Mouse (Mus musculus): ENCODE measurements around the gene Ano10. TPM values are rescaled to one million over a fixed set of nuclear protein-coding genes. Genes with fewer than 3 reads are reported as not detected.
"Not testable (repeated sequence)": the region's sequence is repeated elsewhere in the genome, so short reads cannot be mapped to it uniquely, and the experiment has no call there.

Ano10 gene
- polyA plus RNA-seq, 1 experiment, result 80.3 TPM

DNA sequence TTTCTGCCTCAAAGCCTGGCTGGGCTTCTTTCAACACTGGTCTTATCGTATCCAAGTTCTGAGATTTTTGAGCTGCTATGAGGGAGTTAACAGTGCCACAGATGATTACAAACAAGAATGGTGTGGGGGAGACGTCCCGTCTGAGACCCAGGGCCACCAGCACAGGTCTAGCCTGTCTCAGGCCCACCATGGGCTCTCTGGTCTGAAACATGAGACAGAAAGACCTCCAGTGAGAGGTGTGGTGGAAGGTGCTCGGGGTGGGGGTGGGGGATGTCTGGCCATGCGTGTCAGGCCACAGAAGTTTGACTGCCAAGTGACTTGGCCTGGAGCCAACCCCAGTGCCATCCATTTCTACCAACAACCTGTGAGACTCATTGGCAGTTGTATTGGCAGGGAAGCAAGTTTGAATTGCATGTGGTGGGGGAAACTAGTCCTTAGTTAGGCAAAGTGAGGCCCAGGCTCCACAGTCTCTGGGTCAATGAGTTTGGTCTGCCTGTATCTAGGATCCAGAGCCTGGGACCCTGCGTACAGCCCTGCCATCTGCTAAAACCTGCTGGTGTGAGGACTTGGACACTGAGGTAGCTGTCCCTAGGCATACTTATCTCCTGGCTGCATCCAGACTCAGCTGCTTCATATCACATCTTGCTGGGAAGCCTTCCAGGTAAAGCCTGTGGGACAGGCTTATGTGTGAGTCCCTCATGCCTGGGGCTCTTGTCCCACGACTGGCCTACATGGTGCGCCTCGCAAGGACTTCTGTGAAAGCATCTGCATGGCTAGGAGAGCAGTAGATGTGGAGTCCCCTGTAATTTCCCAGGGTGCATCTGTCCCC, 120.6 kb downstream of the Ano10 start:
- TF ChIP-seq CTCF (IDR thresholded peaks at IDR 0.05; ENCODE audit: extremely low read depth, insufficient read length, insufficient replicate concordance, low read depth, low read length) (no peak), POLR2A (IDR thresholded peaks at IDR 0.05; ENCODE audit: low read depth, low read length) (no peak)
- peaks cover 10% of the 10 kb centered on the region; the same call in 1 of the 2 replicates for H3K4me1 ChIP-seq (ENCODE audit: control insufficient read depth, insufficient read depth, insufficient read length, low read length)
- no peaks in the 10 kb centered on the region for H3K27me3 ChIP-seq (ENCODE audit: control insufficient read depth, insufficient read depth, low read length)
- no peak overlapping the region for H3K4me3 ChIP-seq (ENCODE audit: low read depth, low read length)
- no peak overlapping the region for H3K27ac ChIP-seq (ENCODE audit: insufficient read depth, low read depth, low read length)
- WGBS, result 63% methylated on average over 9 of the region's 9 CpGs
- H3K36me3 ChIP-seq (ENCODE audit: control insufficient read depth, insufficient read depth, low read length), result peaks cover 9% of the 10 kb centered on the region

DNA sequence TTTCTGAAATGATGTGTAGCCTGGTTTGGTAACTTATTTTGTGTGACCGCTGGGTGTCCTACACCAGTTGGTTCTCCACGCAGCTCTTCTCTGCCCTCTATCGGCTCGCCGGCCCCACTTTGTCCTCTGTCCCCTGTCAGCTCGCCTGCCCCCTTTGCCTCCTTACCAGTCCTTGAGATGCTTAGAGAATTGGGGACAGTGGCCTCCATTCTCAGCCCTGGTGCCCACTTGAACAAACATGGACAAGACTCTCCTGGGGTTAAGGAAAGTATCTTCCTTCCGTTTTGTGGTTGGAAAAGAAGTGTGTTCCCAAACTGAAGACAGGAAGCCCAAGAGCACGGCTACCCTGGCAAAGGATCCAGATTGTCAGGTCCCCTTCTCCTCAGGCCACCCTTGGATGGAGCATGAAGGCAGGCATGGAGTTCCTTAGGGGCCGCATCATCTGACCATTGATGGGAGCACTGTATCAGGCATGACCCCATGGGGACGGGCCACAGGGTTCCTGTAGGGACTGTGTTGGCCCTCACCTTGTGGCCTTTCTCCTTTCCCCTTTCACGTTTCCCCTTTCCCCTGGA, 121.5 kb downstream of the Ano10 start:
- Histone ChIP-seq H3K4me1 (ENCODE audit: control insufficient read depth, insufficient read depth, insufficient read length, low read length) (peaks cover 5% of the 10 kb centered on the region; the same call in 1 of the 2 replicates), H3K36me3 (ENCODE audit: control insufficient read depth, insufficient read depth, low read length) (peaks cover 9% of the 10 kb centered on the region), H3K27ac (ENCODE audit: insufficient read depth, low read depth, low read length) (no peak overlapping the region), H3K4me3 (ENCODE audit: low read depth, low read length) (no peak overlapping the region), H3K27me3 (ENCODE audit: control insufficient read depth, insufficient read depth, low read length) (no peaks in the 10 kb centered on the region)
- TF ChIP-seq POLR2A (IDR thresholded peaks at IDR 0.05; ENCODE audit: low read depth, low read length), result no peak
- no peak for TF ChIP-seq CTCF (IDR thresholded peaks at IDR 0.05; ENCODE audit: extremely low read depth, insufficient read length, insufficient replicate concordance, low read depth, low read length)
- WGBS, result 92% methylated on average over 11 of the region's 11 CpGs

DNA sequence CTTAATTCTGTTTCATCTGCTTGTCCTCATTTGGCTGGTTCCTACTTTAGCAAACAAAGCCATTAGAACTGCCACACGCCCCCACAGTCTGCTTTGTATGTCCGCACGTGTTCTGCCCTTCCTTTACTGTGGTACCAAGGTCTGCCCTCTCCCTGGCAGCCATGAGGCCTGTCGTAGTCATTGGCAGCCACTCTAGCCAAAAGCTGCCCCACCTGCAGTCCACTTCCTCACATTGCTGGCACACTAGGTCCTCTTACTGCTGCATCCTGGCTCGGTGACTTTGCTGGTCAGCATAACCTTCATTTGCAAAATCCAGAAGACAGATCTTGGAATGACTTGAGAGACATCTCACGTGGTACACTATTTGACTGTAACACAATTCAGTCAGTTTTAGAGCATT, 124.3 kb downstream of the Ano10 start:
- TF ChIP-seq POLR2A (IDR thresholded peaks at IDR 0.05; ENCODE audit: low read depth, low read length), result no peak
- TF ChIP-seq CTCF (IDR thresholded peaks at IDR 0.05; ENCODE audit: extremely low read depth, insufficient read length, insufficient replicate concordance, low read depth, low read length), result no peak
- no peak overlapping the region for H3K27ac ChIP-seq (ENCODE audit: insufficient read depth, low read depth, low read length)
- no peaks in the 10 kb centered on the region for H3K27me3 ChIP-seq (ENCODE audit: control insufficient read depth, insufficient read depth, low read length)
- no peak overlapping the region for H3K4me3 ChIP-seq (ENCODE audit: low read depth, low read length)
- WGBS, result 51% methylated on average over 6 of the region's 6 CpGs
- H3K36me3 ChIP-seq (ENCODE audit: control insufficient read depth, insufficient read depth, low read length), result peaks cover 33% of the 10 kb centered on the region
- H3K4me1 ChIP-seq (ENCODE audit: control insufficient read depth, insufficient read depth, insufficient read length, low read length), result peaks cover 6% of the 10 kb centered on the region

DNA sequence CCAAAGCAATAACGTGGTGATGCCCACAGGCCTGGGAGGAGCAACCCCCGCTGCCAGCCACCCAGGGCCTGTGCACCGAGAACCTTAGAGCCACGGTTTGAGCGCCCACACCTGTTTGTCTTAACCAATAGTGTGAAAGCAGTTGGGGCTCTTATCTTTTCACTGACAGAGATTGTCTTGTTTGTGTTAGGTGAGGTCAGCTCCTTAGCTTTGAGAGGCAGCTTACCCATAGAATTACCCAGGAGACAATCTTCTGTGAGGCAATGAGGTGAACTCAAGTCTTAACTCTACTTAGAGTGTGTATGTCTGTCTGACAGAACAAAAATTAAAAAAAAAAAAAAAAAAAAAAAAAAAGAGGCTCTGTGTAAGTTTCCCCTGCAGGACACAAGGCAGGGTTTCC, 126.5 kb downstream of the Ano10 start:
- H3K4me3 ChIP-seq (ENCODE audit: low read depth, low read length); H3K27me3 ChIP-seq (ENCODE audit: control insufficient read depth, insufficient read depth, low read length); H3K27ac ChIP-seq (ENCODE audit: insufficient read depth, low read depth, low read length); H3K4me1 ChIP-seq (ENCODE audit: control insufficient read depth, insufficient read depth, insufficient read length, low read length): not testable (repeated sequence)
- 32% methylated on average over 5 of the region's 5 CpGs for WGBS
- H3K36me3 ChIP-seq (ENCODE audit: control insufficient read depth, insufficient read depth, low read length), result peaks cover 48% of the 10 kb centered on the region

DNA sequence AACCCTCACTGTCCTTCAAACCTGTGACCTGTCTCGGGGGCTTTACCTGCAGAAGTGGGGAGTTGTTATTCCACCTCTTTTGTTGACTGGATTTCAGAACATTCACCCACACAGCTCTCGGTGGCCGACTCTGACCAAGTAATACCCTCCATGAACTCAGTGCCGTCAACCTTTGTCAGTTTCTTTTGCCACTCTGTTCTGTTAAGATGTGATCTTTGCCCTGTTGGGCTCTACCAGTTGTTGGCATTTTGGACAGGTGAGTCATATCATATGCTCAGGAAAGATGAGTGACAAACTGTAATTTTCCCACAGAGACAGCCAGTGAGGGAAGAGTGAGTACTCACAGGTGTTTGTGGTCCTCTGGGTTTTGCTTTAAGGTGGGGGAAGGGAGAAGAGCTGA, 129.7 kb downstream of the Ano10 start:
- 56% methylated on average over 4 of the region's 4 CpGs for WGBS
- Histone ChIP-seq H3K27me3 (ENCODE audit: control insufficient read depth, insufficient read depth, low read length) (no peaks in the 10 kb centered on the region), H3K36me3 (ENCODE audit: control insufficient read depth, insufficient read depth, low read length) (peaks cover 51% of the 10 kb centered on the region), H3K4me3 (ENCODE audit: low read depth, low read length) (no peak overlapping the region), H3K27ac (ENCODE audit: insufficient read depth, low read depth, low read length) (no peak overlapping the region), H3K4me1 (ENCODE audit: control insufficient read depth, insufficient read depth, insufficient read length, low read length) (peaks cover 13% of the 10 kb centered on the region)
- TF ChIP-seq CTCF (IDR thresholded peaks at IDR 0.05; ENCODE audit: extremely low read depth, insufficient read length, insufficient replicate concordance, low read depth, low read length) (no peak), POLR2A (IDR thresholded peaks at IDR 0.05; ENCODE audit: low read depth, low read length) (no peak)

DNA sequence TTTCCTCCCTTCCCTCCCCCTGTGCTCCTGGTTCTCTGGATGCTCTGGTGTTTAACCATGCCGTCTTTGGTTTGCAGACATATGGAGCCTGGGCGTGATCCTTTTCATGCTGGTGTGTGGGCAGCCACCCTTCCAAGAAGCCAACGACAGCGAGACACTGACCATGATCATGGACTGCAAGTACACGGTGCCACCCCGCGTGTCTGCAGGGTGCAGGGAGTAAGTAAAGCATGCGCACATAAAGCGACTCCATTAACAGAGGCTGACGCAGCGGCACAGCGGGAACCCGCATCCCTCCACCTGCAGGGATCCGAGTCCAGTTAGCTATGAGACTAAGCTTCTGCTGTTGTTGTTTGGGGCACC, 137.2 kb downstream of the Ano10 start:
- WGBS, result 57% methylated on average over 14 of the region's 14 CpGs
- peaks cover 24% of the 10 kb centered on the region for H3K4me1 ChIP-seq (ENCODE audit: control insufficient read depth, insufficient read depth, insufficient read length, low read length)
- peaks cover 32% of the 10 kb centered on the region for H3K36me3 ChIP-seq (ENCODE audit: control insufficient read depth, insufficient read depth, low read length)
- H3K27ac ChIP-seq (ENCODE audit: insufficient read depth, low read depth, low read length), result 0 out of 2 replicates have a peak overlapping the region, but pooled peaks have one; percentile 49
- no peak for TF ChIP-seq POLR2A (IDR thresholded peaks at IDR 0.05; ENCODE audit: low read depth, low read length)
- no peak for TF ChIP-seq CTCF (IDR thresholded peaks at IDR 0.05; ENCODE audit: extremely low read depth, insufficient read length, insufficient replicate concordance, low read depth, low read length)
- no peak overlapping the region for H3K4me3 ChIP-seq (ENCODE audit: low read depth, low read length)
- H3K27me3 ChIP-seq (ENCODE audit: control insufficient read depth, insufficient read depth, low read length), result no peaks in the 10 kb centered on the region

DNA sequence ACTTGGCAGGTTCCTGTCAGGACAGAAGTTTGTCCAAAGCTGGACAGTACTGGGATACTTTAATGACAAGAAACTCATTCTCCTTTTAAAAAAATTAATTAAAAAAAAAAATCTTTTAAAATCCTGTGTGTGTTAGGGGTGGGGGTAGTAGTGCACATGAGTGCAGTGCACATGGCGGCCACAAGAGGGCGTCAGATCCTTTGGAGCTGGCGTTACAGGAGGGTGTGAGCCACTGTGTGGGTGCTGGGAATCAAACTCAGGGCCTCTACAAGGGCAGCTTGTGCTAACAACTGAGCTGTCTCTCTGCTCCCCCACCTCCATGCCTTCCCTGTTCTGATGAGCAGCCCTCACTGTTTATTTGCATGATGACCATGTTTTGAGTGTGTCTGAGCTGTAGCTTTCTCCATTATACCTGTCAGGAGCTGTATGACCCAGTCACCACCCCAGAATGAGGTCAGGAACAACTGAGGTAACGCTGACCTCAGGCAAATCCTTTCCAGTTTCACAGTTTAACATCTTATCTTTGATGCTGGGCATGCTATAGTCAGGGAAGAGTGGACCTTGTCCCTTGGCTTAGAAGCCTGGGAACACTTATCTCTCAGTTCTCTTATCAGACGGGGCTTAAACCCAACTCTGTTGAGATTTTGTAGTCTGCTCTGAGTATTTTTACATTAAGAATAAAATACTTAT, 137.7 kb downstream of the Ano10 start:
- Histone ChIP-seq H3K4me1 (ENCODE audit: control insufficient read depth, insufficient read depth, insufficient read length, low read length) (peaks cover 28% of the 10 kb centered on the region), H3K27ac (ENCODE audit: insufficient read depth, low read depth, low read length) (0 out of 2 replicates have a peak overlapping the region, but pooled peaks have one; percentile 42), H3K4me3 (ENCODE audit: low read depth, low read length) (no peak overlapping the region), H3K36me3 (ENCODE audit: control insufficient read depth, insufficient read depth, low read length) (peaks cover 32% of the 10 kb centered on the region), H3K27me3 (ENCODE audit: control insufficient read depth, insufficient read depth, low read length) (no peaks in the 10 kb centered on the region)
- WGBS, result 50% methylated on average over 5 of the region's 5 CpGs
- no peak for TF ChIP-seq POLR2A (IDR thresholded peaks at IDR 0.05; ENCODE audit: low read depth, low read length)
- peak; percentile 69; the same call in 1 of the 2 replicates for TF ChIP-seq CTCF (IDR thresholded peaks at IDR 0.05; ENCODE audit: extremely low read depth, insufficient read length, insufficient replicate concordance, low read depth, low read length)

Measured in small intestine, adult 2 months (tissue).